Mouse (Mus musculus) intestine, embryonic 16.5 days (tissue): ENCODE measurements around the gene Il6st. TPM values are rescaled to one million over a fixed set of nuclear protein-coding genes. Genes with fewer than 3 reads are reported as not detected.

Experiments
- ATAC-seq: fragments of 200-750 bp; cut with Nextera tagmentation; 2 replicates; pipeline ENCODE4 v1.8.0; 2017; ENCODE audit warnings: moderate TSS enrichment, moderate library complexity
- H3K27ac ChIP-seq: fragments of 300-500 bp; sonication (generic); 2 replicates; pipeline ENCODE4 v1.5.1; 2014; ENCODE audit warnings: mild to moderate bottlenecking, low read length
- H3K27me3 ChIP-seq: fragments of 300-500 bp; sonication (generic); replicated peaks from 2 replicates; pipeline ENCODE4 v1.6.1; 2014; ENCODE audit warnings: low read length, control low read depth, mixed read lengths; ENCODE audit not compliant: control insufficient read depth, insufficient read depth
- H3K36me3 ChIP-seq: fragments of 300-500 bp; sonication (generic); 2 replicates; pipeline ENCODE4 v1.6.1; 2014; ENCODE audit warnings: low read length, control low read depth; ENCODE audit not compliant: control insufficient read depth, insufficient read depth
- H3K4me1 ChIP-seq: fragments of 300-500 bp; sonication (generic); 2 replicates; pipeline ENCODE4 v1.6.1; 2014; ENCODE audit warnings: low read length, control low read depth, mixed read lengths; ENCODE audit not compliant: control insufficient read depth, insufficient read depth
- H3K4me2 ChIP-seq: fragments of 300-500 bp; sonication (generic); 2 replicates; pipeline ENCODE4 v1.6.1; 2014; ENCODE audit warnings: low read depth, low read length, control low read depth
- H3K4me3 ChIP-seq: fragments of 300-500 bp; sonication (generic); 2 replicates; pipeline ENCODE4 v1.5.1; 2014; ENCODE audit warnings: mild to moderate bottlenecking, low read length
- H3K9ac ChIP-seq: fragments of 300-500 bp; sonication (generic); 2 replicates; pipeline ENCODE4 v1.6.1; 2014; ENCODE audit warnings: low read depth, low read length
- H3K9me3 ChIP-seq: fragments of 300-500 bp; sonication (generic); 2 replicates; pipeline ENCODE4 v1.6.1; 2016; ENCODE audit warnings: low read length, control low read depth; ENCODE audit not compliant: control insufficient read depth
- WGBS: fragments of 180-500 bp; shearing (Covaris S2); extraction: QIAGEN DNeasy Blood & Tissue Kit; methylation state at CpG from one replicate; pipeline ENCODE4 v1.1.7; 2014; 5-methylcytosine and 5-hydroxymethylcytosine counted together
- polyA plus RNA-seq: library from polyadenylated mRNA; unstranded; fragments of >200 nt; fragmentation: Nextera tagmentation; extraction: Ambion mirVana; gene quantifications from 2 replicates; pipeline ENCODE4 v1.2.1, GENCODE M21; 2015

The Il6st gene
- polyA plus RNA-seq, 1 experiment from 2014 or later, result 24.5 TPM

DNA sequence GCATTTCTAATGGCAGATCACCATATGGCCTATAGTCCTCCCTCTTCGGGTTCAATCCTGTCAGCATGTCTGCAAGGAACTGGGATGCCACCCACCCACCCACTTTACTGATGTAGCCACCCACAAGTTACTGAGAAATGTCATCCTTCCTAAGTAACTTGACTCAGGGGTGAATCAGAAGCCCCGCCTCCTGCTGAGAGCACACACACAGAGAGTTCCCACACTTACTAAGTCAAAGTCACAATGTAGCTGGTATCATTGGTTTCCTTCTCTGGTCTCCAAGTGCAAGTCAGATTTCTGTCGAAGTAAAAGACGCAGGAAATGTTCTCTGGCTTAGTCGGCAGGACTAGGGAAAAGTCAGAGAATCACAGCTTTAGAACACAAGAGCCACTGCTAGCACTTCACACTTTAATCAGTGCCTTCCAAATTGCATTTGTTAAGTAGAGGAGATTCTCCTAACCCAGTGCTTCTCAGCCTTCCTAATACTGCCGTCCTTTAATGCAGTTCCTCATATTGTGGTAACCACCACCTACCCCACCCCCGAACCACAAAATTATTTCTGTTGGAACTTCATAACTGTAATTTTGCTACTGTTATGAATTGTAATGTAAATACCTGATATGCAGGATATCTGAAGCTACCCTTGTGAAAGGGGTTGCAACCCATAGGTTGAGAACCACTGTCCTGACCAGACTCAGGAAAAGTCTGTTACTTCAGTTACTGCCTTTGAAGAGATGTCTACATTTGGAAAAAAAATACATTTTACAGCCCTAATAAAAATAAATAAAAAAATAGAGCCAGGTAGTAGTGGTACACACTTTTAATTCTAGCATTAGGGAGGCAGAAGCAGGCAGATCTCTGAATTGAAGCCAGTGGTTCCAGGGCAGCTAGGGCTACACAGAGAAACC, 88.0 kb downstream of the Il6st start:
- Histone ChIP-seq H3K4me2 (no peak overlapping the region), H3K9ac (no peak overlapping the region), H3K27me3 (no peaks in the 10 kb centered on the region), H3K9me3 (no peaks in the 10 kb centered on the region), H3K4me1 (no peaks in the 10 kb centered on the region), H3K36me3 (no peaks in the 10 kb centered on the region), H3K4me3 (no peak overlapping the region), H3K27ac (no peak overlapping the region)
- 75% methylated on average over 7 of the region's 7 CpGs for WGBS
- no peak for ATAC-seq

DNA sequence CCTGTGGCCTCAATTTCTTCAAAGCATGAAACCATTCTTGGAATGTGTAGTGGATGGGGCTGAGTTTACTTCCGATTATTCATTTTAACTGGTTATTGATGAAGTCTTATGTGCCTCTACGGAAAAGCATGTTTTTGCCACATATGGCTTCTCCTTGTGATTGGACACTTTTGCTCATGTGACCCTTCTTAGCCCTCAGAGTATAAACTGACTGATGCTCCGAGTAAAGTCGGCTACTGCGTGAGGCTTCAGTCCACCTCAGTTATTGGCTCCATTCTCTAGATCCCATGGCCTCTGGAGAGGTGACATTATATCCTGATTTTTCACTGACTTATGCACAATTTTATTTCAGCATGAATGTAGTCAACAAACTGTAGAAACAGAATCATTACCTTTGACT, 89.4 kb downstream of the Il6st start:
- Histone ChIP-seq H3K9ac (no peak overlapping the region), H3K9me3 (no peaks in the 10 kb centered on the region), H3K27ac (no peak overlapping the region), H3K4me1 (no peaks in the 10 kb centered on the region), H3K36me3 (no peaks in the 10 kb centered on the region), H3K4me3 (no peak overlapping the region), H3K27me3 (no peaks in the 10 kb centered on the region), H3K4me2 (no peak overlapping the region)
- WGBS, result 91% methylated on average over 5 of the region's 5 CpGs
- no peak for ATAC-seq

- 54% methylated on average over 2 of the region's 2 CpGs for WGBS
- Histone ChIP-seq H3K9ac (no peak overlapping the region), H3K4me2 (no peak overlapping the region), H3K9me3 (no peaks in the 10 kb centered on the region), H3K36me3 (no peaks in the 10 kb centered on the region), H3K27me3 (no peaks in the 10 kb centered on the region), H3K4me1 (no peaks in the 10 kb centered on the region), H3K4me3 (no peak overlapping the region), H3K27ac (no peak overlapping the region)
- no peak for ATAC-seq
These were observed 92.6 kb downstream of the Il6st start for GRCm38 (mm10) chr13:112556501-112556900.

Other genes with a start within 250 kb of the Il6st start
- gene Ankrd55, start 175.6 kb upstream of the Il6st start, polyA plus RNA-seq, result 0.16 and 0.21 TPM in 2 replicates
- 0.06 and 0.15 TPM in 2 replicates for gene Il31ra, start 130.3 kb downstream of the Il6st start, polyA plus RNA-seq
- gene Ddx4, start 188.4 kb downstream of the Il6st start, polyA plus RNA-seq, result 0.18 and 0.24 TPM in 2 replicates
- 12.5 and 12.8 TPM in 2 replicates for gene Slc38a9, start 196.7 kb downstream of the Il6st start, polyA plus RNA-seq